Mouse (Mus musculus): ENCODE measurements around the gene Sertad1.
"Not testable (repeated sequence)": the region's sequence is repeated elsewhere in the genome, so short reads cannot be mapped to it uniquely, and the experiment has no call there.

Sertad1 gene

DNA sequence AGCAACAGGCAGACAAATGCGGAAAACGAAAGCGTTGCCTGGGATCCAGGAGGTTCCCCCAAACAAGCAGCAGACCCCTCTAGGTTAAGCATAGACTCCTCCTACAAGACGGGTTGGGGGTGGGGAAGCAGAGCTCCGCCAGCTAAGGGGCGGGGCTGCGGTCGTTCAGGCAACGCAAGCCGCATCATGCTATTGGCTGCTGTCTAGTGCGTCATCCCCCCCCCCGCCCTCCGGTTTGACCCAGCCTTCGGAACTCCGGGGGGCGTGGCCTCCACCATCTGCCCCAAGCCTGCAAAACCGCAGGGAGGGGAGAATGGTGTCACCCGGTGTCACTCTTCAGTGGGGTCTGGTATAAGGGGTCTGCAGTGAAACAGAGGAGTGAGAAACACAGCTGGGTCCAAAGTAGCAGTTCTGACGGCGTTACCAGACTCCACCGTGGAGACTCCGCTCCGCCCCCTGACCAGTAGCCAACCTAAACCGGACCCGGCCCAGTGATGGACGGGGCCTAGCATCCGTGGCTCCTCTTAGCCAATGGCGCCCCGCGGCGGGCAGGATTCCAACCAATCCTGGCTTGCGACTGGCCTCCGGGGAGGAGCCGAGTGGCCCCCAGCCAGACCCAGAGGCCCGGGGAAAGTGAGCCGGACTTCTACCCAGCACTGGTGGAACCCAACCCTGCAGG, 13.4 kb upstream of the Sertad1 start, which contains the start of gene Sertad3:
Gene Sertad3 (plus strand): TSS at position 613 of the 679 bp plus-strand sequence.
- peak; percentile 100 for DNase-seq (ENCODE audit: low spot score)

DNA sequence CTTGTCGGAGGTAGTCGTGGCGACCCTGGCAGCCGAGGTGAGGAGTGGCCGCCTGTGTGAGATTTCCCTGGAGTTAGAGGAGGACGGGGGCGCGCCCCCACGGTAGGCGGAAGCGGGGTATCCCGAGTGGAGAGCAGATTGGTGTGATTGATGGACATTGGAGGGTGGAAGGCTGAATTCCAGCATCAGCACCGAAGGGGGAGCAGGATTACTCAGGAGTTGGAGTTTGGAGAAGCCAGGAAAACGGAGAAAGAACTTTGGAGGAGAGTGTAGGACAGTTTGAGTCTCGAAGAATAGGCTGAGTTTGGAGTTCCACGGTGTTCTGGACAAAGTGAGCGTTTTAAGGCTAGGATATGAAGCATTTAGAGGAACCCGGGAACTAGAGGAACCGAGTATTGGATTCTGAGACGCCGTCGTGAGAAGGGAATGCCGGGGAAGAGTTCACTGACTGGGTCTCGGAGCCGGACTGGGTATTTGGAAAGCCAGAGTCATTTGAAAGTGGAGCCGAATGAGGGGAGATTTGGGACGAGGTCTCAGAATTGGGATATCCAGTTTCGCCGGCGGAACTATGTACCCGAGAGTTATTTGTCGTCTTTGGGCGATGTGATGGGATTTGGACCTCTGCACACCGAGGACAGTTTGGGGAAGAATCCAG, 12.7 kb upstream of the Sertad1 start:
- no peak for DNase-seq (ENCODE audit: low spot score)

DNA sequence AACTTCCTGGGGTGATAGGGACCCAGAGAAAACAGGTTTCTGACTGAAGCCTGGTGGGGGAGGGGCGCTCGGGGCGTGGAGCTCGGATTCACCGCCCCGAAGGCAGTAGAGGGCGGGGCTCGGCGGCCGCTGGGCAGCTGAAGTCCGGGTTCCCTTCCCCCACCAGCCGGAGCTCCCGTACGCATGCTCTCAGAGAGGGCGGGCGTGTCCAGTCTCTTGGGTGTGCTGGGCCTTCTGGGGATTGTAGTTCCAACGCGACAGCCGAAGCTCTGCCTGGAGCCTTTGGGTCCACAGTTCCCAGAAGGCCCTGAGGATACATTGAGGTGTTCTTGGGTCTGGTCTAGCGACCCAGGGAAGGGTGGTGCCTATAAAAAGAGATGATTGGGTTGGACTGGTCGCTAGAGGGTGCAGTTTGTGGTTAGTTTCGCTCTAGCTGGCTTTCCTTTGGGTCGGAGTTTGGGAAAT, 12.2 kb upstream of the Sertad1 start:
- DNase-seq (ENCODE audit: low spot score): peak; percentile 98

DNA sequence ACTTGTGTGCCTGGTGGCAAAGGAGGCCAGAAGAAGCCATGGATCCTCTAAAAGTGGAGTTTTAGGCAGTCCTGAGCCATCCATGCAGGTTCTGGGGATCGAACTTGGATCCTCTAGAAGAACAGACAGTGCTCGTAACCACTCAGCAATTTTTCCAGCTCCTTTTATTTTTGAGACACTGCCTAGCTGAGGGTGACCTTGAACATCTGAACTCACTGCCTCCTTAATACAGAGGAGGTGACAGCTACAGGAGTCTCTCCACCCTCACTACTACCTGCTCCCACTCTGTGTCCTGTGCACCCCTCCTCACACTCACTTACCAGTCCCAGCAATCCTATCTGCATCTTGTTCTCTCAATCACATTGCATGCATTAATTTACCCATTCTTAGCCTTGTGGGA, 11.1 kb upstream of the Sertad1 start:
- DNase-seq (ENCODE audit: low spot score): no peak

DNA sequence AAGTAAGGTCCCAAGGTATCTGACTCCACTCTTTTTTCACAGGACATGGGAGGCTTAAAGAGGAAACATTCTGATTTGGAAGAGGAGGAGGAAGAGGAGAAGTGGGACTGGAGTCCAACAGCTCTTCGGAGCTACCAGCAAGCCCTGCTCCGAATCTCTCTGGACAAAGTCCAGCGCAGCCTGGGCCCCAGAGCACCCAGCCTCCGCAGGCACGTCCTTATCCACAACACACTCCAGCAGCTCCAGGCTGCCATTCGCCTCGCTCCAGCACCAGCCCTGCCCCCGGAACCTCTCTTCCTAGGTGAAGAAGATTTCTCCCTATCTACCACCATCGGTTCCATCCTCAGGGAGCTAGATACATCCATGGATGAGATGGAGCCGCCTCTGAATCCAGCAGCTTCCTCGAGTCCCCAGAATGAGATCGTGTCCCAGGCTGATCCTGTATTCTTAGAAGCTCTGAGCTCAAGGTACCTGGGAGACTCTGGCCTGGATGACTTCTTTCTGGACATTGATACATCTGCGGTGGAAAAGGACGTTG, 10.5 kb upstream of the Sertad1 start:
- no peak for DNase-seq (ENCODE audit: low spot score)

DNA sequence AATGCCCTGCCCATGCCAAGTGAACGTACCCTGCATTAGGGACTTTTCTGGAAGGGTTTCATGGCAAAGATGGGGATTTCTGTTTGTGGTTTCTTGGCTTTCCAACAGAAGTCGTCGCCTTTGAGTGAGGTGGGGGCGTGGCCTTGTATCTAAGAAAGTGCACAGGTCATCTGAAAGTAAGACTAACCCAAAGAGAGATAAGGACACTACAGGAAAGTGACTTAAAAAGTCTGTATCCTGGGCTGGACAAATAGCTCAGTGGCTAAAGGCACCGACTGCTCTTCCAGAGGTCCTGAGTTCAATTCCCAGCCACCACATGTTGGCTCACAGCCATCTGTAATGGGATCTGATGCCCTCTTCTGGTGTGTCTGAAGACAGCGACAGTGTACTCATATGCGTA, 8.1 kb upstream of the Sertad1 start:
- DNase-seq (ENCODE audit: low spot score): no peak

DNA sequence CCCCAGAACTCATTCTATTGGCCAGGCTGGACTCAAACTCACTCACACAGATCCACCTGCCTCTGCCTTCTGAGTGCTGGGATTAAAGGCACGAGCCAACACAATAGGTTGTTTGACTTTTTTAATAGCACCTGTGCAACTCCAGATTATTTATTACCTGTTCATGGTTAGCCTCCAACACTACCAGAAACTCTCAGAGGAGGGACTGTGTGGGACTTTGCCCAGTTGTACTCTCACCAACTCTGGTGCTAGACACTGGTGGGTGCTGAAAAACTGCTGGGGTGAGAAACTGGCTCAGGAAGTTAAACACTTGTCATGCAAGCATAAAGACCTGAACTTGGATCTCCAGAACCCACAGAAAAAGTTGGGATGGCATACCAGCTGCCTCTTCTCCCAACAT, 7.0 kb upstream of the Sertad1 start:
- no peak for DNase-seq (ENCODE audit: low spot score)

DNA sequence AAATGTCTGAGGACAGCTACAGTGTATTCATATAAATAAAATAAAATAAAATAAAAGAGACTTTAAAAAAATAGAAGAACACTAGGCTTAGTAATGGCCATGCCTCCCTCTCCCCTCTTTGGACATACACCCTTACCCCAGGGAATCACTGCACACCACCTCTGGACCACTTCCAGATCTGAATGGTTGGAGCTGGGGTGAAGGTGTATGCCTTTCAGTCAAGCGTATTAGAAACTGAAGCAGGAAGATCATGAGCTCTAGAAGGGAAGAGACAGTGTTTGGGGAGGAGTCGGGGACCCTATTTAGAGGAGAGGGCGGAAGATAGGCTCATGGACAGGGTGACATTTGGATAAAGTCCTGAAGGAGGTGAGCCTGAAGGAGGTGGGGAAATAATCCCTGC, 6.2 kb upstream of the Sertad1 start:
- no peak for DNase-seq (ENCODE audit: low spot score)

DNA sequence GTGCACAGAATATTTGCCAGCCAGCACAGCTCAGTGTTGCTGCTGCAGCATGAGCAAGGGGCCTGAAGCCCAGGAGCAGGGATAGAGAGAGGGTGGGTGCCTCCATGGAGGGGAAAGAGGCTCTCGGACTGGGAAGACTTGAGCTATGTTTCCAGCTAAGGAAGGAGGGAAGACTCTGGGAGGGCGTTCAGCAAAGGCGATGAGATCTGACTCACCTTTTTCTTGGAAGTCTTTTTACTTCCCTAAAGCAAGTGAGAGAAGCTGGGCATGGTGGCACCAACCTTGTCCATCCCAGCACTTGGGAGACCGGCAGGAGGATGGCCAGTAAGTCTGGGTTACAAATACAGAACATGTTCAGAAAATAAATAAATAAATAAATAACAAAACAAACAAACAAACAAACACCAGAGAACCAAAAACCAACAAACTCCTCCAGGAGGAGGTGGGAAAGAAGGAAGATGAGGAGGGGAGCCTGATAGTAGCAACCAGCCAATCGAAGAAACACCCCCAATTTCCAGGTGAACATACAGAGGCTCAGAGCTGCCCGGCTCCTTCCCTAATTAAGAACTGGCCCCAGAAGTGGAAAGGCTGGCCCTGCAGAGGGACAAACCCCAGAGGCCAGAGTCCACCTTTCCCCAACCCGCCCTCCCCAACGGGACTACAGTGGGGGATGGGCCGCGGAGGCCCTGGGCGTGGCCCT, 5.6 kb upstream of the Sertad1 start:
- no peak for DNase-seq (ENCODE audit: low spot score)

DNA sequence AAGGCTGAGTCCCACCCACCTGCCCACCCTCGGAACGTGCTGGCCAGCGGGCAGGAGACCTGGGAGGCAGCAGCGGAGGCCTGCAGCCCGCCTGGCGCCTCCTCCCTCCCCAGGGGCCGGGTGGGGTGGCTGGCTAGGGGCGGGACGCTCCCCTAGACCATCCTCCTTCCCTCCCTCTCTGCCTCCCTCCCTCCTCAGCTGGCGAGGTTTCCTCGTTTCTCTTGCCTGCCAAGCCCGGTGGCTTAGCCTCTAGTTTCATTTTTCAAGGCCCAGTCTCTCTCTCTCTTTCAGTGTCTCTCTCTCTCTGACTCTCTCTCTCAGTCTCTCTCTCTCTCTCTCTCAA, 5.1 kb upstream of the Sertad1 start:
- peak; percentile 74 for DNase-seq (ENCODE audit: low spot score)

DNA sequence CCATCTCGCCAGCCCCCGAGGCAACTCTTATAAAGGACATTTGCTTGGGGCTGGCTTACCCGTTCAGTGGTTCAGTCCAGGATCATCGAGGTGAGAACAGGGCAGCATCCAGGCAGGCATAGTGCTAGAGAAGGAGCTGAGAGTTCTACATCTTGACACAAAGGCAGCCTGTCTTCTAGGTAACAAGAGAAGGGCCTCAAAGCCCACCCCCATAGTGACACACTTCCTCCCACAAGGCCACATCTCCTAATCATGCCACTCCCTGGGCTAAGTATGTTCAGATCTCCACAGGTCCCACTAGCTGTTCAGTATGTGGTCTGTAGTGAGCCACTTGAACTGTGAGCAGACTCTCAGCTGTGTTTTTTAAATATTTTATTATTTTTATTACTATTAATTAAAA, 2.9 kb upstream of the Sertad1 start:
- DNase-seq (ENCODE audit: low spot score): no peak

DNA sequence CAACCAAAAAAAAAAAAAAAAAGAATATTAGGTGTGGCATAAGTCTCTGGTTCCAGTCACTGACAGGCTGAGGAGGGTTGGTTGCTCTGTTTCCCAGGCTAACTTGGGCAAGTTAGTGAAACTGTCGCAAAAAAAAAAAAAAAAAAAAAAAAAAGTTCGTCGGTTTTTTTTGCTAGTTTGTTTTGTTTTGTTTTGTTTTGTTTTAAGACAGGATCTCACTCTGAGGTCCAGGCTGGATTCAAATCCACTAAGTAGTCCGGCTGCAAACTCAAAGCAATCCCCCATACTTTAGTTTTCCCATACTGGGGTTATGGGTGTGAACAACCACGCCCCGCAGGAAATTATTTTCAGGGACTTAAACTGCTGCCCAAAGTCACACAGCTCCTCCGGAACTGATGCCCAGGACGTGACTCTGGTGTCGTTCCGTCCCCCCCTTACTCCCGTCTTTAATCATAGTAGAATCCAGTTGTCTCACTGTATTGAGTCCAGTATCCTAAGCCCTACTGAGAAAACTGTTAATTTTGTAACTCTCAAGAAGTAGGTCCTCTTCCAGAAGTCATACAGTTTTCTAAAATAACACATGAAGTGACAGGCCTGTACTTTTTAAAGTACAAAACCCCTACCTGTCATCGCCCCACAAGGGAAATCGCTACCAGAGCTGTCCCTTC, 474 bp upstream of the Sertad1 start:
- no peak for DNase-seq (ENCODE audit: low spot score)

DNA sequence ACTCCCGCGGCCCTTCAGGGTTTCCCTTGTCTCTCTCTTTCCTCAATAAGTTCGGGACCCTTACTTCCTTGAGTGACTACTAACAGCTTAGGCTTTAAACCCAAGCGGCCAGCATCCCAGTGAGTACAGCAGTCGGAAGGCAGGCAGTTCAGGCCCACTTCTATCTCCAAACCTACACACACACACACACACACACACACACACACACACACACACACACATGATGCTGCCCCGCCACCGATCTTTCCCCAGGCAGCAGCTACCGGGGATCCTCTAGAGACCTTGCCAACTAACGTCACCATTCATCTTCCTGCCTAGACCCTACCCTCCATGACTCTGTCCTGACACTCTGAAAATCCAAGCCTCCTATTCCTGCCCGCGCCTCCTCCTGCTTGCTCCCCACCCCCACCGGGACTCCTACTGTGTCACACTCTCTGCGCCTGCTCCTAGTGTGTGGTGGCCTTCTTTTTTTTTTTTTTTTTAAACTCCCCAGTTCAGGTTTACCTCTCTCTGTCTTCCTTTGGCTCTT, 1.1 kb downstream of the Sertad1 start:
- DNase-seq (ENCODE audit: low spot score): peak; percentile 60

DNA sequence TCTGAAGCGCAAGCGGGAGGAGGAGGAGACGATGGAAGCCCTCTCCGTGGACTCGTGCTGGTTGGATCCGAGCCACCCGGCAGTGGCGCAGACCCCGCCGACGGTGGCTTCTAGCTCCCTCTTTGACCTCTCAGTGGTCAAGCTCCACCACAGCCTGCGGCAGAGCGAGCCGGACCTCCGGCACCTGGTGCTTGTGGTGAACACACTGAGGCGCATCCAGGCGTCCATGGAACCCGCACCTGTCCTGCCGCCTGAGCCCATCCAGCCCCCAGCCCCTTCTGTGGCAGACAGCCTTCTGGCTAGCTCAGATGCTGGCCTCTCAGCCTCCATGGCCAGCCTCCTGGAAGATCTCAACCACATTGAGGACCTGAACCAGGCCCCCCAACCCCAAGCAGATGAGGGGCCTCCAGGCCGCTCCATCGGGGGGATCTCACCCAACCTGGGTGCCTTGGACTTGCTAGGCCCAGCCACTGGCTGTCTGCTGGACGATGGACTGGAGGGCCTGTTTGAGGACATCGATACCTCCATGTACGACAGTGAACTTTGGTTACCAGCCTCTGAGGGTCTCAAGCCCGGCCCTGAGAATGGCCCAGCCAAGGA, 2.7 kb downstream of the Sertad1 start:
- DNase-seq (ENCODE audit: low spot score): no peak

DNA sequence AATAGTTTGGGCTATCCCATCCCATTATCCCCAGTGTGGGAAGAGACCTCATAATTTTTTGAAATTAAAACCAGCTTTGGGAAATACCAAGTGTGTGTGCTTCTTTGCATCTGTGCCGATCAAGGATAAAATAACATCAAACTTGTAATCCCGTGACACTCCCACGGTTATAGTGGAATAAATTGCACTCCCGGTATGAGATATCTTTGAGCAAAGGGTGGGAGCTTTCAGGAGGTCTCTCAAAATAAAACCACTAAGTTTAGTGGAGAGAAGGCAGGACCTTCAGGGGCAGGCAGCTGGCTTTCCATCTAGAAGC, 3.5 kb downstream of the Sertad1 start:
- no peak for DNase-seq (ENCODE audit: low spot score)

DNA sequence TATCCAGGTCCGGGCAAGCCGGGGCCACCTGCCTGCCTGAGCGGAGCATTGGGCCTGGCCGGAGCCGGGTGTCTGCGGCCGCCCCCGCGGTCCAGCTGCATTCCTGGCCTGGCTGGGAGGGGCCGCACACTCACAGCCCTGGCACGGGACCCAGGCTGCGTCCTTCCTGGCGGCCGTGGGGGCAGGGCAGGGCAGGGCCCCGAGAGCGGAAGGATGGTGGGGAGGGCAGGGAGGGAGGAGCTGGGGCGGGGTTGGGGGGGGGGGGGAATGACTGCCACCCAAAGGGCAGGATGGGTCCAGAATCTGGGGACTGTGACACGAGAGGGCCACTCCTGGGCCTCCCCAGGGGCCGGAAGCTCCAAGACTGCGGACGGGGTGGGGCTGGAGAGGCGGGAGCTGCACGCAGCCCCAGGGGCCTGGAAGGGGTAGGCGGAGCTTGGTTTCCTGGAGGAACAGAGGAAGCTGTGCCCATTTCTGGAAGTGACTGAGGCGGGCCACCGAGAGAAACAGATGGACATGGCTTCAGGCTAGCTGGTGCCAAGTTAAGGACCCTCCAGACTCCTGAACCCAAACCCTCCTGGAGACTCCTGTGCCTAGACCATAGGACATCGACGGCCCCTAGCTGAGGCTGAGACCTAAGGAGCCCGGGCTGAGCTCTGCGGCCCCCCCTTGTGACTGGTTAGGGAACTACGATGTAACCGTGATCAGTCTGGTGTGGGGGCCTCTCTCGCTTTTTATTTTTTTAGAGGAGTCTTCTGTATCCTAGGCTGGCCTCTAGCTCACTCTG, 4.0 kb downstream of the Sertad1 start:
- DNase-seq (ENCODE audit: low spot score): peak; percentile 94

DNA sequence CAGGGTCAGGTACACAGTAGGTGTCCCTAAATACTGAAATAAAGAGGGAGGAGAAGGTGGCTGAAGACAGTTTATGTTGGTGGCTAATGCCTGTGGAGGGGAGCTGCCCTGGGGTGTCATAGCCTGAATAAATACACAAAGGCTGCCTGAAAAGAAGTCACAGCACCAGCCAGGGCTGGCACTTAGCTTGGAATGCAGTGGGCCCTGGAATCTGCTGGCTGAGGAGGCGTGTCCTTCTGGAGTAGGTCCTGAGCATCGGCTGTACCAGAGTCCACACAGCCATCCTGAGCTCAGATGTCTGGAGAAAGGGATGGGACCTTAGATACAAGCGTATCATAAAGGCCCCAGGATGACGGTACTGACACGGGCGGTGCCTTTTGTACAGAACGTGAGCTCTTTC, 5.1 kb downstream of the Sertad1 start:
- no peak for DNase-seq (ENCODE audit: low spot score)

DNA sequence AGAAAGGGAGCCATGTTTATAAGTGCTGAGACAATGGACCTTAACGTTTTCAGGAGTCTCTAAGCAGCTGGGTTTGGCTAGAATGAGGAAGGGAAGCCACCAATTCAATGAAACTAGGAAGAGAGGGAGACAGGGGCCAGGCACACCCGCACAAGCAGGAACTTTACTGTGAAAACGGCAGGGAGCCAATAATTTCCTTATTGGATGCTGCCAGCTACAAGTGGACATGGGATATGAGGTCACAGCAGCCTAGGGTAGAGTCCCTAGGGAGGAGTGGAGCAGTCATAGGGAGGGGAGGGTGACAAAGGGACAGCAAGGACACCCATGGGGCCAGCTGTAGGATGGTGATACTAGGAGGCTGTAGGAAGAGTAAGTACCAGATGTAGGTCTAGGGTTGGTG, 6.3 kb downstream of the Sertad1 start:
- DNase-seq (ENCODE audit: low spot score): no peak

DNA sequence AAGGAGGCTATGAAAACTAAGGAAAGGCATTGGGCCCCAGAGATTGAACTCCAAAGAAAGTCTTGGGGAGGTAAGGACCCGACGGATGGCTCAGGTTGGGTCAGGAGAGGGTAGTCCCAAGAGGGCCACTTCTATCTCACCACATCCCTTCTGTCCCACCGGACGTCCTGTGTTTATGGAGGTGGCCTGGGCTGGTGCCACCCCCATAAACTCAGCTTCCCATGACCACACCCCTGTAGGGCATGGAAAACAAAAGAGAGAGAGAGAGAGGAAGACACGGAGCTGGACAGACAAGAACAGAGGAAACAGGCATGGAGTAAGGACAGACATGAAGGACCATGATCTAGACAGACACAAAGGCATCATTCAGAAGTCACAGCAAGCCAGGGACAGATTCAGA, 6.7 kb downstream of the Sertad1 start:
- DNase-seq (ENCODE audit: low spot score): no peak

DNA sequence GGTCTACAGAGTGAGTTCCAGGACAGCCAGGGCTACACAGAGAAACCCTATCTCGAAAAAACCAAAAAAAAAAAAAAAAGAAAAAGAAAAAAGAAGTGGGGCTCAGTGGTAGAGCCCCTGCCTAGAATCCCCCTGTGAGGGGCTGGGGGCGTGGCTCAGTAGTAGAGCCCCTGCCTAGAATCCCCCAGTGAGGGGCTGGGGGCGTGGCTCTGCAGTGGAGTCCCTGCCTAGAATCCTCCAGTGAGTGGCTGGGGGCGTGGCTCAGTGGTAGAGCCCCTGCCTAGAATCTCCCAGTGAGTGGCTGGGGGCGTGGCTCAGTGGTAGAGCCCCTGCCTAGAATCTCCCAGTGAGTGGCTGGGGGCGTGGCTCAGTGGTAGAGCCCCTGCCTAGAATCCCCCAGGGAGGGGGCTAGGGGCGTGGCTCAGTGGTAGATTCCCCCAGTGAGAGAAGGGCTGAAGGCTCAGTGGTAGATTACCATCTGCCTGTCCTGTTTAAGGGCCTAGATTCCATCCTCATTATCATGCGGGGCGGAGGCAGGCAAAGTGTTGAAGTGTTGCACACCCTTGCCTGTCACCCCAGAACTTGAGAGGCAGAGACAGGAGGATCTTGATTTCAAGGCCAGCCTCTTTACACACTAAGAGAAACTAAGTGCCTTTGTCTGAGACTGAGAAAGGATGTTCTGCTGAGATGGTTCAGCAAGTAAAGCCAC, 8.1 kb downstream of the Sertad1 start:
- not testable (repeated sequence) for DNase-seq (ENCODE audit: low spot score)

DNA sequence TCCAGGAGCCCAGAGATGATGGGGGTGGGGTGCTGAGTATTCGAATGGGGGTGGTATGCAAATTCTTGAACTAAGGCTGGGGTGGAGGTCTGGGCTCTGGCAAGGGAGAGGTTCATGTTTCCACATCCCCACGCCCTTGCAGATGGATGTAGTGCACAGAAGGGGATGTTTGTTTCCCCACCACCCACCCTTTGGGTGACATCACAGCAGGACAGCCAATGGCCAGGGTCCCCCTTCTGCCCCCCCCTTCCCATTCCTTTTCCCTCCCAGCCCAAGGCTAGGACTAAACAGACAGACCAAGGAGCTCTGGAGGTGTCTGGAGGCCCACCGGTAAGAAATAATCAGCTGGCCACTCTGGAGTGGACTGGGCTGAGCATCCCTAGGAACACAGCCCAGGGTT, 12.3 kb downstream of the Sertad1 start, which contains the start of gene Prx:
Gene Prx (plus strand): TSS at position 289 of the 400 bp plus-strand sequence.
- DNase-seq (ENCODE audit: low spot score): no peak
